Mouse (Mus musculus): ENCODE results near the gene Coro7. TPM values are rescaled to one million over a fixed set of nuclear protein-coding genes. Genes with fewer than 3 reads are reported as not detected.

Gene Coro7
- polyA plus RNA-seq, 1 experiment, result 17.2 TPM

- TF ChIP-seq CTCF (IDR thresholded peaks at IDR 0.05; ENCODE audit: control insufficient read depth, insufficient read depth, insufficient replicate concordance, low read depth, low read length), result peak; percentile 87; the same call in 1 of the 2 replicates
- no peak for TF ChIP-seq POLR2A (IDR thresholded peaks at IDR 0.05; ENCODE audit: control insufficient read depth, low read depth, low read length)
- Histone ChIP-seq H3K36me3 (ENCODE audit: control insufficient read depth, insufficient read depth, low read length) (no peaks in the 10 kb centered on the region; the same call in 1 of the 2 replicates), H3K27ac (ENCODE audit: control insufficient read depth, insufficient read depth, low read depth, low read length) (no peak overlapping the region)
Measured at GRCm38 (mm10) chr16:4629950-4630349, 49.6 kb downstream of the Coro7 start.

GRCm38 (mm10) chr16:4628898-4629419, 50.6 kb downstream of the Coro7 start:
- no peaks in the 10 kb centered on the region; the same call in 1 of the 2 replicates for H3K36me3 ChIP-seq (ENCODE audit: control insufficient read depth, insufficient read depth, low read length)
- H3K27ac ChIP-seq (ENCODE audit: control insufficient read depth, insufficient read depth, low read depth, low read length), result no peak overlapping the region
- H3K4me1 ChIP-seq (ENCODE audit: control insufficient read depth, insufficient read depth, low read length), result peaks cover 6% of the 10 kb centered on the region
- no peaks in the 10 kb centered on the region for H3K27me3 ChIP-seq (ENCODE audit: control insufficient read depth, insufficient read depth, low read length)
- TF ChIP-seq POLR2A (IDR thresholded peaks at IDR 0.05; ENCODE audit: control insufficient read depth, low read depth, low read length), result no peak
- no peak for TF ChIP-seq CTCF (IDR thresholded peaks at IDR 0.05; ENCODE audit: control insufficient read depth, insufficient read depth, insufficient replicate concordance, low read depth, low read length)
- no peak overlapping the region for H3K4me3 ChIP-seq (ENCODE audit: control insufficient read depth, low read depth, low read length)

More at GRCm38 (mm10) chr16:4629950-4630349, 49.6 kb downstream of the Coro7 start:
- Histone ChIP-seq H3K27me3 (ENCODE audit: control insufficient read depth, insufficient read depth, low read length) (no peaks in the 10 kb centered on the region), H3K4me3 (ENCODE audit: control insufficient read depth, low read depth, low read length) (no peak overlapping the region), H3K4me1 (ENCODE audit: control insufficient read depth, insufficient read depth, low read length) (peaks cover 6% of the 10 kb centered on the region)

GRCm38 (mm10) chr16:4627105-4627504, 52.5 kb downstream of the Coro7 start:
- no peak overlapping the region for H3K4me3 ChIP-seq (ENCODE audit: control insufficient read depth, low read depth, low read length)
- no peak overlapping the region for H3K27ac ChIP-seq (ENCODE audit: control insufficient read depth, insufficient read depth, low read depth, low read length)
- no peaks in the 10 kb centered on the region; the same call in 1 of the 2 replicates for H3K36me3 ChIP-seq (ENCODE audit: control insufficient read depth, insufficient read depth, low read length)
- TF ChIP-seq CTCF (IDR thresholded peaks at IDR 0.05; ENCODE audit: control insufficient read depth, insufficient read depth, insufficient replicate concordance, low read depth, low read length), result no peak
- no peak for TF ChIP-seq POLR2A (IDR thresholded peaks at IDR 0.05; ENCODE audit: control insufficient read depth, low read depth, low read length)
- H3K27me3 ChIP-seq (ENCODE audit: control insufficient read depth, insufficient read depth, low read length), result no peaks in the 10 kb centered on the region
- H3K4me1 ChIP-seq (ENCODE audit: control insufficient read depth, insufficient read depth, low read length), result peaks cover 6% of the 10 kb centered on the region

- Histone ChIP-seq H3K4me3 (ENCODE audit: control insufficient read depth, low read depth, low read length) (peak within 1 kb of the TSS; percentile 98), H3K4me1 (ENCODE audit: control insufficient read depth, insufficient read depth, low read length) (peaks cover 6% of the 10 kb centered on the region), H3K27me3 (ENCODE audit: control insufficient read depth, insufficient read depth, low read length) (no peaks in the 10 kb centered on the region), H3K27ac (ENCODE audit: control insufficient read depth, insufficient read depth, low read depth, low read length) (peak within 1 kb of the TSS; percentile 89), H3K36me3 (ENCODE audit: control insufficient read depth, insufficient read depth, low read length) (no peaks in the 10 kb centered on the region)
- TF ChIP-seq CTCF (IDR thresholded peaks at IDR 0.05; ENCODE audit: control insufficient read depth, insufficient read depth, insufficient replicate concordance, low read depth, low read length), result no peak
- TF ChIP-seq POLR2A (IDR thresholded peaks at IDR 0.05; ENCODE audit: control insufficient read depth, low read depth, low read length), result peak; percentile 81
Measured at GRCm38 (mm10) chr16:4624481-4625110, 55.0 kb downstream of the Coro7 start, which contains the start of gene Pam16. TSS of gene Pam16 (minus strand) at chr16:4624988.

GRCm38 (mm10) chr16:4624074-4624473, 55.5 kb downstream of the Coro7 start:
- no peaks in the 10 kb centered on the region for H3K36me3 ChIP-seq (ENCODE audit: control insufficient read depth, insufficient read depth, low read length)
- no peaks in the 10 kb centered on the region for H3K27me3 ChIP-seq (ENCODE audit: control insufficient read depth, insufficient read depth, low read length)
- no peak for TF ChIP-seq CTCF (IDR thresholded peaks at IDR 0.05; ENCODE audit: control insufficient read depth, insufficient read depth, insufficient replicate concordance, low read depth, low read length)
- no peak for TF ChIP-seq POLR2A (IDR thresholded peaks at IDR 0.05; ENCODE audit: control insufficient read depth, low read depth, low read length)
- peak overlapping the region; percentile 89 for H3K27ac ChIP-seq (ENCODE audit: control insufficient read depth, insufficient read depth, low read depth, low read length)
- peaks cover 6% of the 10 kb centered on the region for H3K4me1 ChIP-seq (ENCODE audit: control insufficient read depth, insufficient read depth, low read length)
- H3K4me3 ChIP-seq (ENCODE audit: control insufficient read depth, low read depth, low read length), result peak overlapping the region; percentile 98

GRCm38 (mm10) chr16:4616829-4617228, 62.7 kb downstream of the Coro7 start:
- H3K36me3 ChIP-seq (ENCODE audit: control insufficient read depth, insufficient read depth, low read length), result no peaks in the 10 kb centered on the region; the same call in 1 of the 2 replicates
- no peaks in the 10 kb centered on the region for H3K4me1 ChIP-seq (ENCODE audit: control insufficient read depth, insufficient read depth, low read length)

GRCm38 (mm10) chr16:4615297-4615696, 64.3 kb downstream of the Coro7 start:
- H3K4me1 ChIP-seq (ENCODE audit: control insufficient read depth, insufficient read depth, low read length), result no peaks in the 10 kb centered on the region
- no peak overlapping the region for H3K27ac ChIP-seq (ENCODE audit: control insufficient read depth, insufficient read depth, low read depth, low read length)
- H3K27me3 ChIP-seq (ENCODE audit: control insufficient read depth, insufficient read depth, low read length), result no peaks in the 10 kb centered on the region
- no peak overlapping the region for H3K4me3 ChIP-seq (ENCODE audit: control insufficient read depth, low read depth, low read length)
- H3K36me3 ChIP-seq (ENCODE audit: control insufficient read depth, insufficient read depth, low read length), result no peaks in the 10 kb centered on the region; the same call in 1 of the 2 replicates
- TF ChIP-seq CTCF (IDR thresholded peaks at IDR 0.05; ENCODE audit: control insufficient read depth, insufficient read depth, insufficient replicate concordance, low read depth, low read length) (no peak), POLR2A (IDR thresholded peaks at IDR 0.05; ENCODE audit: control insufficient read depth, low read depth, low read length) (no peak)

More at GRCm38 (mm10) chr16:4616829-4617228, 62.7 kb downstream of the Coro7 start:
- H3K27ac ChIP-seq (ENCODE audit: control insufficient read depth, insufficient read depth, low read depth, low read length), result no peak overlapping the region
- H3K4me3 ChIP-seq (ENCODE audit: control insufficient read depth, low read depth, low read length), result no peak overlapping the region
- H3K27me3 ChIP-seq (ENCODE audit: control insufficient read depth, insufficient read depth, low read length), result no peaks in the 10 kb centered on the region
- TF ChIP-seq CTCF (IDR thresholded peaks at IDR 0.05; ENCODE audit: control insufficient read depth, insufficient read depth, insufficient replicate concordance, low read depth, low read length) (no peak), POLR2A (IDR thresholded peaks at IDR 0.05; ENCODE audit: control insufficient read depth, low read depth, low read length) (no peak)
